Mouse (Mus musculus) embryonic facial prominence, embryonic 15.5 days (tissue): ENCODE measurements around the gene Klk1b27. TPM values are rescaled to one million over a fixed set of nuclear protein-coding genes. Genes with fewer than 3 reads are reported as not detected.
"Not testable (repeated sequence)": the region's sequence is repeated elsewhere in the genome, so short reads cannot be mapped to it uniquely, and the experiment has no call there.

Experiments used
- ATAC-seq: fragments of 200-750 bp; cut with Nextera tagmentation; 2 replicates; pipeline ENCODE4 v1.8.0; 2017; ENCODE audit warnings: low read depth, moderate TSS enrichment; ENCODE audit not compliant: insufficient number of reproducible peaks, low FRiP score, low TSS enrichment
- H3K27ac ChIP-seq: fragments of 300-500 bp; sonication (generic); replicated peaks from 2 replicates; pipeline ENCODE4 v1.5.1; 2015; ENCODE audit warnings: mild to moderate bottlenecking, inconsistent platforms
- H3K27me3 ChIP-seq: fragments of 300-500 bp; sonication (generic); 2 replicates; pipeline ENCODE4 v1.6.1; 2015; ENCODE audit warnings: inconsistent platforms
- H3K36me3 ChIP-seq: fragments of 300-500 bp; sonication (generic); 2 replicates; pipeline ENCODE4 v1.6.1; 2015; ENCODE audit warnings: mild to moderate bottlenecking, inconsistent platforms
- H3K4me1 ChIP-seq: fragments of 300-500 bp; sonication (generic); 2 replicates; pipeline ENCODE4 v1.6.1; 2015; ENCODE audit warnings: inconsistent platforms
- H3K4me2 ChIP-seq: fragments of 300-500 bp; sonication (generic); replicated peaks from 2 replicates; pipeline ENCODE4 v1.6.1; 2015; ENCODE audit warnings: mild to moderate bottlenecking, inconsistent platforms
- H3K4me3 ChIP-seq: fragments of 300-500 bp; sonication (generic); replicated peaks from 2 replicates; pipeline ENCODE4 v1.5.1; 2015; ENCODE audit warnings: mild to moderate bottlenecking, inconsistent platforms
- H3K9ac ChIP-seq: fragments of 300-500 bp; sonication (generic); 2 replicates; pipeline ENCODE4 v1.6.1; 2015; ENCODE audit warnings: inconsistent platforms
- H3K9me3 ChIP-seq: fragments of 300-500 bp; sonication (generic); replicated peaks from 2 replicates; pipeline ENCODE4 v1.6.1; 2016; ENCODE audit warnings: inconsistent platforms
- WGBS: fragments of 180-500 bp; shearing (Covaris S2); methylation state at CpG from one replicate; pipeline ENCODE4 v1.1.7; 2015; 5-methylcytosine and 5-hydroxymethylcytosine counted together
- polyA plus RNA-seq: library from polyadenylated mRNA; unstranded; fragments of >200 nt; fragmentation: Nextera tagmentation; extraction: Ambion mirVana; gene quantifications from 2 replicates; pipeline ENCODE4 v1.2.1, GENCODE M21; 2015

Gene Klk1b27
- polyA plus RNA-seq, result not detected in 2 replicates

GRCm38 (mm10) chr7:44051990-44052389 lies at the start of gene Klk1b27:
TSS of gene Klk1b27 (plus strand) at chr7:44052290.
- not testable (repeated sequence) for H3K4me3 ChIP-seq, H3K27ac ChIP-seq, H3K9ac ChIP-seq, H3K4me1 ChIP-seq, H3K36me3 ChIP-seq, H3K27me3 ChIP-seq, ATAC-seq, H3K4me2 ChIP-seq, H3K9me3 ChIP-seq
- WGBS, result 75% methylated on average over 3 of the region's 3 CpGs

GRCm38 (mm10) chr7:44004847-44005246 lies 47.2 kb upstream of the Klk1b27 start:
- H3K4me1 ChIP-seq, result no peaks in the 10 kb centered on the region
- H3K9ac ChIP-seq, result no peak overlapping the region
- ATAC-seq, result no peak
- no peaks in the 10 kb centered on the region for H3K9me3 ChIP-seq
- H3K27me3 ChIP-seq, result no peaks in the 10 kb centered on the region
- no peak overlapping the region for H3K4me2 ChIP-seq
- H3K36me3 ChIP-seq, result no peaks in the 10 kb centered on the region
- H3K4me3 ChIP-seq, result no peak overlapping the region
- H3K27ac ChIP-seq, result no peak overlapping the region

GRCm38 (mm10) chr7:44011868-44012267 lies 40.2 kb upstream of the Klk1b27 start, which contains the start of gene Klk1b26:
TSS of gene Klk1b26 (plus strand) at chr7:44012168.
- not testable (repeated sequence) for H3K27me3 ChIP-seq, H3K4me1 ChIP-seq, H3K9ac ChIP-seq, H3K9me3 ChIP-seq, H3K27ac ChIP-seq, H3K4me2 ChIP-seq, H3K4me3 ChIP-seq, H3K36me3 ChIP-seq, ATAC-seq

- H3K27ac ChIP-seq, H3K27me3 ChIP-seq, H3K9me3 ChIP-seq, H3K4me1 ChIP-seq, H3K9ac ChIP-seq, H3K4me3 ChIP-seq, H3K36me3 ChIP-seq, H3K4me2 ChIP-seq, ATAC-seq: not testable (repeated sequence)
- 78% methylated on average over 6 of the region's 6 CpGs for WGBS
Measured at GRCm38 (mm10) chr7:44014666-44015065, 37.4 kb upstream of the Klk1b27 start.

- no peaks in the 10 kb centered on the region for H3K36me3 ChIP-seq
- 87% methylated on average over 5 of the region's 5 CpGs for WGBS
- no peaks in the 10 kb centered on the region for H3K27me3 ChIP-seq
- no peak overlapping the region for H3K4me3 ChIP-seq
- H3K27ac ChIP-seq, result no peak overlapping the region
- H3K4me2 ChIP-seq, result no peak overlapping the region
- no peaks in the 10 kb centered on the region for H3K9me3 ChIP-seq
- H3K4me1 ChIP-seq, result no peaks in the 10 kb centered on the region
- ATAC-seq, result no peak
- H3K9ac ChIP-seq, result no peak overlapping the region
Measured at GRCm38 (mm10) chr7:44015071-44015470, 37.0 kb upstream of the Klk1b27 start.

- Histone ChIP-seq H3K4me3 (no peak overlapping the region), H3K4me2 (no peak overlapping the region), H3K36me3 (no peaks in the 10 kb centered on the region), H3K27me3 (no peaks in the 10 kb centered on the region), H3K9me3 (no peaks in the 10 kb centered on the region), H3K27ac (no peak overlapping the region), H3K9ac (no peak overlapping the region), H3K4me1 (no peaks in the 10 kb centered on the region)
- no peak for ATAC-seq
- 71% methylated on average over 2 of the region's 2 CpGs for WGBS
Measured at GRCm38 (mm10) chr7:44072117-44072516, 20.0 kb downstream of the Klk1b27 start.

- WGBS, result 67% methylated on average over 1 of the region's 1 CpGs
Measured at GRCm38 (mm10) chr7:44077703-44078102, 25.6 kb downstream of the Klk1b27 start.

GRCm38 (mm10) chr7:44096111-44096510 lies 44.0 kb downstream of the Klk1b27 start:
- no peak overlapping the region for H3K4me3 ChIP-seq
- H3K27me3 ChIP-seq, result no peaks in the 10 kb centered on the region
- 74% methylated on average over 1 of the region's 1 CpGs for WGBS
- no peak overlapping the region for H3K9ac ChIP-seq
- H3K4me2 ChIP-seq, result no peak overlapping the region
- no peak for ATAC-seq
- H3K9me3 ChIP-seq, result no peaks in the 10 kb centered on the region
- no peaks in the 10 kb centered on the region for H3K36me3 ChIP-seq
- H3K4me1 ChIP-seq, result no peaks in the 10 kb centered on the region
- H3K27ac ChIP-seq, result no peak overlapping the region

More at GRCm38 (mm10) chr7:44077703-44078102, 25.6 kb downstream of the Klk1b27 start:
- no peak overlapping the region for H3K4me3 ChIP-seq
- H3K27ac ChIP-seq, result no peak overlapping the region
- no peaks in the 10 kb centered on the region for H3K9me3 ChIP-seq
- no peaks in the 10 kb centered on the region for H3K4me1 ChIP-seq
- no peak for ATAC-seq
- no peaks in the 10 kb centered on the region for H3K36me3 ChIP-seq
- H3K4me2 ChIP-seq, result no peak overlapping the region
- no peaks in the 10 kb centered on the region for H3K27me3 ChIP-seq
- no peak overlapping the region for H3K9ac ChIP-seq

- H3K27me3 ChIP-seq, H3K4me2 ChIP-seq, H3K4me1 ChIP-seq, H3K36me3 ChIP-seq, H3K9ac ChIP-seq, H3K9me3 ChIP-seq, H3K27ac ChIP-seq, H3K4me3 ChIP-seq, ATAC-seq: not testable (repeated sequence)
- 84% methylated on average over 3 of the region's 3 CpGs for WGBS
Measured at GRCm38 (mm10) chr7:44102028-44102427, 49.9 kb downstream of the Klk1b27 start, which contains the start of gene Klk1b21. TSS of gene Klk1b21 (plus strand) at chr7:44102328.

Other genes starting within 250 kb of the Klk1b27 start
- gene Klk7, start 241.0 kb upstream of the Klk1b27 start, polyA plus RNA-seq, result 16.7 and 19.1 TPM in 2 replicates
- gene Klk6, start 227.8 kb upstream of the Klk1b27 start, polyA plus RNA-seq, result 2.0 and 2.3 TPM in 2 replicates
- gene Klk5, start 210.3 kb upstream of the Klk1b27 start, polyA plus RNA-seq, result 19.3 and 23.5 TPM in 2 replicates
- 0.13 and 0.21 TPM in 2 replicates for gene Klk4, start 171.1 kb upstream of the Klk1b27 start, polyA plus RNA-seq
- gene Klk15, start 118.5 kb upstream of the Klk1b27 start, polyA plus RNA-seq, result 0.20 TPM in 1 of 2 replicates, not detected in the other
- gene Klk1b8, start 101.6 kb upstream of the Klk1b27 start, polyA plus RNA-seq, result not detected in 2 replicates
- not detected in 2 replicates for gene Klk1b1, start 85.5 kb upstream of the Klk1b27 start, polyA plus RNA-seq
- not detected in 2 replicates for gene Klk1b9, start 76.2 kb upstream of the Klk1b27 start, polyA plus RNA-seq
- gene Klk1b11, start 56.4 kb upstream of the Klk1b27 start, polyA plus RNA-seq, result not detected in 2 replicates
- gene Klk1b26, start 40.1 kb upstream of the Klk1b27 start, polyA plus RNA-seq, result 0.27 and 0.39 TPM in 2 replicates
- not detected in 2 replicates for gene Klk1b21, start 50.0 kb downstream of the Klk1b27 start, polyA plus RNA-seq
- gene Klk1b22, start 60.4 kb downstream of the Klk1b27 start, polyA plus RNA-seq, result not detected in 2 replicates
- not detected in 2 replicates for gene Klk1b16, start 84.5 kb downstream of the Klk1b27 start, polyA plus RNA-seq
- not detected in 2 replicates for gene Klk1b24, start 135.9 kb downstream of the Klk1b27 start, polyA plus RNA-seq
- gene Klk1b3, start 145.9 kb downstream of the Klk1b27 start, polyA plus RNA-seq, result not detected in 2 replicates
- gene Klk1b4, start 155.1 kb downstream of the Klk1b27 start, polyA plus RNA-seq, result not detected in 2 replicates
- gene Klk1b5, start 163.7 kb downstream of the Klk1b27 start, polyA plus RNA-seq, result not detected in 2 replicates
- gene Klk1, start 173.1 kb downstream of the Klk1b27 start, polyA plus RNA-seq, result not detected in 2 replicates
- 0.24 TPM in 1 of 2 replicates, not detected in the other for gene Gm36864, start 183.9 kb downstream of the Klk1b27 start, polyA plus RNA-seq
- gene 1700028J19Rik, start 194.4 kb downstream of the Klk1b27 start, polyA plus RNA-seq, result 1.1 and 1.3 TPM in 2 replicates
- gene 2410002F23Rik, start 194.4 kb downstream of the Klk1b27 start, polyA plus RNA-seq, result 151 and 162 TPM in 2 replicates
- gene Acp4, start 205.1 kb downstream of the Klk1b27 start, polyA plus RNA-seq, result 0.23 and 0.30 TPM in 2 replicates
- not detected in 2 replicates for gene Gm15517, start 209.2 kb downstream of the Klk1b27 start, polyA plus RNA-seq